Mouse (Mus musculus) layer of hippocampus, adult 8-10 months (tissue): Measurements from ENCODE around the gene Slc2a13. TPM values are rescaled to one million over a fixed set of nuclear protein-coding genes. Genes with fewer than 3 reads are reported as not detected.

Experiments
- DNase-seq, 2 experiments: peaks; one replicate each; pipeline ENCODE4 v3.0.0; 2022; ENCODE audit warnings: low spot score in 2 of 2
- total RNA-seq, 4 experiments: library from RNA; stranded (reverse); gene quantifications; 2 replicates each; pipeline ENCODE4 v1.2.4; 2022

Gene Slc2a13
- total RNA-seq, 4 experiments from 2014 or later: 60.8 to 69.0 (median 64.0) TPM

- no peak for DNase-seq
Measured at GRCm38 (mm10) chr15:91281521-91281920, 291.5 kb downstream of the Slc2a13 start.

GRCm38 (mm10) chr15:91279571-91279970 lies 293.5 kb downstream of the Slc2a13 start:
- DNase-seq: no peak

- DNase-seq: no peak
Measured at GRCm38 (mm10) chr15:91275961-91276360, 297.1 kb downstream of the Slc2a13 start.

GRCm38 (mm10) chr15:91268532-91268931 lies 304.5 kb downstream of the Slc2a13 start:
- no peak for DNase-seq

- no peak for DNase-seq
Measured at GRCm38 (mm10) chr15:91263926-91264325, 309.1 kb downstream of the Slc2a13 start.

GRCm38 (mm10) chr15:91260578-91260977 lies 312.5 kb downstream of the Slc2a13 start:
- DNase-seq: no peak

- no peak for DNase-seq
Measured at GRCm38 (mm10) chr15:91257140-91257539, 315.9 kb downstream of the Slc2a13 start.

- DNase-seq: no peak
Measured at GRCm38 (mm10) chr15:91255308-91255707, 317.8 kb downstream of the Slc2a13 start.

GRCm38 (mm10) chr15:91252956-91253355 lies 320.1 kb downstream of the Slc2a13 start:
- no peak for DNase-seq

GRCm38 (mm10) chr15:91251544-91252408 lies 321.3 kb downstream of the Slc2a13 start:
- no peak for DNase-seq

GRCm38 (mm10) chr15:91250815-91251214 lies 322.2 kb downstream of the Slc2a13 start:
- DNase-seq: no peak

- no peak for DNase-seq
Measured at GRCm38 (mm10) chr15:91240683-91241335, 332.3 kb downstream of the Slc2a13 start.

GRCm38 (mm10) chr15:91237294-91237693 lies 335.8 kb downstream of the Slc2a13 start:
- DNase-seq: no peak

Other genes starting within 250 kb of the Slc2a13 start
- 10 to 100 TPM; 20.9 to 31.2 (median 23.8) TPM for gene Lrrk2, start 99.9 kb upstream of the Slc2a13 start, total RNA-seq